Mouse (Mus musculus) cerebellum, adult 11-12 months (tissue): ENCODE results near the gene 4930579G24Rik.

ENCODE experiments used
- DNase-seq: peaks from one replicate; pipeline ENCODE4 v3.0.0; 2022

Gene 4930579G24Rik

GRCm38 (mm10) chr3:79628561-79629415 is at the start of gene 4930579G24Rik:
4930579G24Rik (plus strand) TSS chr3:79629079.
- DNase-seq: peak; percentile 100

DNA sequence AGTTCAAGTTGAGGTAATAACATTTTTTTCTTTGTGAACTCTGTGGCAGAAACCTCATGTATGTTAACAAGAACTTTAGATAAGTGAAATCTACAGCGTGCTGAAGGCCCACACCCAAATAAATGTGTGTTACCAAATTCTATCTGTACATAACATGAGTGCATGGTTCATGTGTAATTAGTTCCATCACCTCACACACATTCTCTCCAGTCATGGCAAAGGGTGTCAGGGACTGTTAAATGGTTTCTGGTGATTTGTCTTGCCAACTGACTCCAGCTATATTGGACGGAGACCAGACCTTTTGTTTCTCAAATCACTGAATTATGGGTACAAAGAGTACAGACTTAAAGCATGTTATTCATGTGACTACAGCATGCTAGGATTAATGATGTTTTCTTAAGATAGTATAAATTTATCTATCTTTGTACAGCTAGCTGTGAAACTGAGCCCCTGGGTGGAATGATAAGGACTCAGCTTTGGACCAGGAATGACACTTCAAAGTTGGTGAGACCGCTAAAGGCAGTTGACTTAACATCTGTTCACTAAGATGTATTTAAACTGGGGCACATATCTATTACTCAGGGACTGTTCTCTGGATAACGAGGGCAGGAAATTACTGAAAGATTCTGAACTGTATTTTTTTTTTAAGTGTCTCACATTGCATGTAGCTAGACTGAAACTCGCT is 48.8 kb upstream of the 4930579G24Rik start:
- no peak for DNase-seq

DNA sequence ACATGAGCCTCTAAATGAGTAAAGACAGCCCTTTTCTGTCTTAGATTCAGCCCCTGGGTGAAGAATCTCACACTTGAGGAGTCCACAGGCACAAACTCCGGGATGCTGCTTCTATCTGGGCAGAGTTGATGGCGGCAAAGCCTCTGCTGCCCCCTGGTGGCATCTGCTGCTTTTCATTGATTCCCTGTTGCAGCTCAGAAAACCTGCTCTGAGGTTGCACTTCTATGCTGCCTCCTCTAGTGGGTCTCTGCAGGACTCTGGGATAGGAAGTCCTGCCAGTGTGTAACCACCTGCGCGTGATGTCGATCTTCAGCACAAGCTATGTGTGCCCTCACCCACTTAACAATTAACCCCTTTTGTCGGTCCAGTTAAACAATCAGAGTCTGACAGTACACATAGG is 42.1 kb upstream of the 4930579G24Rik start:
- DNase-seq: peak; percentile 87

DNA sequence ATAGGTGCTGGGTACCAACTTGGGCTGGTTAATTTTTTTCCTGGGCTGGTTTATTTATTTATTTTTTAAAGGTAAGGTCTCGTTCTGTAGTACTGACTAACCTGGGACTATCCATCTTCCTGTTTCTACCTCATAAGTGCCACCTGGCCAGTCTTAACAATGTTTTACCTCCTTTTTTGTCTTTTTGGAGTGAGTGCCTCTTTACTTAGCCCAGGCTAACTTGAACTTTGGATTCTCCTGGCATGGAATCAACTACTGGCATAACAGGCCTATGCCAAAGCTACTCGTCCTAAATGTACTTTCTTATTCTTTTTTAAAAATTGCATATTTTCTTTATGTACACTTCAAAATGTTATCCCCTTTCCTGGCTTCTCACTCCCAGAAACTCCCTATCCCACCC is 39.2 kb upstream of the 4930579G24Rik start:
- DNase-seq: no peak

- DNase-seq: peak; percentile 77
These were observed 37.8 kb upstream of the 4930579G24Rik start, which contains the start of gene Ppid for GRCm38 (mm10) chr3:79590863-79591792. Ppid (plus strand) TSS chr3:79591342.

DNA sequence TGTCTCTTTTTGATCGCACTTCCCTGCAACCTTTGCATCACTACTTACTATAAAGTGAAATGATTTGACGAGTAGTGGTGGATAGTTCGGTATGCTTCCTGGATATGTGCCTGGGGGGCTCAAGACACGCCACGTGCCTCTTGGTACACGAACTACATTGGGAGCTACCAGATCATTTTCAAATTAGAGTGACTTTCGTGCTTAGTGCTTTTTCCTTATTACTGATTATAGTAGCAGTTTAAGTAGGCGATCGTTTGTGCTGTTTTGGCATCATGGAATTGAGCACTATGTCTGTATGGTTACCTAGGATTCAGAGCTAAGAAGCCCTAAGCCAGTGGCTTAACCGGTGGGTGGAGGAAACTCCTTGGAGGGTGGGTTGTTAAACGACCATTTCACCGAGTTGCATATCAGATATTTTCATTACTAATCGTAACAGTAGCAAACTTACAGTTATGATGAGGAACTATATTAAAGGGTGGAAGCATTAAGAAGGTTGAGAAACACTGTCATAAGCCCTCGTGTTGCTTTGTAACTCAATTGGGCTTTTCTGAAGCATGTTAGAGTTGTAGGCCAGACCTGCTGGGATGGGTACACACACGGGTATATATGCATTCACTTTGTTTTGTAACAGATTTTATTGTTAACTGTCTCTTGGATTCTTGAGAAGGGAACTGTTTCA is 36.9 kb upstream of the 4930579G24Rik start:
- DNase-seq: no peak

DNA sequence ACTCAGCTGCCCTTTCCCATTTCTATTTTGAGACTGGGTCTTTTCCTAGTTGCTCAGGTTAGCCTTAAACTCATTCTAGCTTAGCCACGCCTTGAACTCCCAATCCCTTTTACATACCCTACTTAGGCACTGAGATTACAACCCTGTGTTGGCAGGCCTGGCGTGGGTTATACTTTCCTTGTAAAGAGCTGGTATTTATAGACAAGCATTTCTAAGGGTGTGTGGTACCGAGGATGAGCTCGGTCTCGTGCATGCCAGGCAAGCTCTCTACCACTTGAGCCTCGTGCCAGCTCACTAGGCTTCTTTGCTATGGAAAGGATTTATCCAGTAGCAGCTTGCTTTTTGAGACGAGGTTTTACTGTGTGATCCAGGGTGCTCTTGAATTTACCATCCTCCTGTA is 33.4 kb upstream of the 4930579G24Rik start:
- DNase-seq: no peak

DNA sequence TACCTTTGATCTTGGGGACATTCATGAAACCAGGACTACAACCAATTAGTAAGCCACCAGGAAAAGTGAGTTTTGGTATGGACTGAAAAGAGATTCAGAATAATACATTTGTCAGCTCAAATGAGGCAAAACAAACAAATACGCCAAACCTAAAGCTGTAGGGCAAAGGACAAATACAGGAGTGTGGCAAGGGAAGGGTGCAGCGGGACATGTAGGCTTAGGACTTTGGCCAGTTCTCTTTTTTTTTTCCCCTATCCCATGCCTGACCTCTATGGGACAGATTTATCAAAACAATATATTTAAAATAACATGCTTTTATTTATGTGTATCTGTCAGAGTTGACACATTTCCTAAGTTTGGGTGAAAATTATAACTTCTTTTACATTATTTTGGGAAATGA is 19.0 kb upstream of the 4930579G24Rik start:
- DNase-seq: no peak

- no peak for DNase-seq
These were observed 1.2 kb upstream of the 4930579G24Rik start for GRCm38 (mm10) chr3:79627484-79628181.

GRCm38 (mm10) chr3:79628182-79628560 is 708 bp upstream of the 4930579G24Rik start:
- no peak for DNase-seq

DNA sequence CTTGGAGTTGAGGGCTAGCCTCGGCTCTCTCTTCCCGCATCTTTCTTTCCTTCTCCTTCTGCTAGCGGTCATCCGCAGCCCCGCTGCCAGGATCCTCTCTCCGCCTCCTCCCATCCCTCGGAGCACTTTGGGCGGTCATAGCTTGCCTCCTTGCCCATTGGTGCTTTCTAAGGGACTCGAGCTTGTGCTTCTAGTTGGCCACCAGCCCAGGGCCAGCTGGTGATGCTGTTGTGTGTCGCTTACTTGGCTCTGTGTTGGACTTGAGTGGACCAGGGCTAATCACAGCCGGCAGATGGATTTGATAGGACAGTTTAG is 494 bp downstream of the 4930579G24Rik start, which contains the start of gene Etfdh:
Gene Etfdh (minus strand): TSS at position 85 of the 315 bp plus-strand sequence.
- DNase-seq: peak; percentile 93

GRCm38 (mm10) chr3:79652129-79652528 is 23.2 kb downstream of the 4930579G24Rik start:
- DNase-seq: no peak

DNA sequence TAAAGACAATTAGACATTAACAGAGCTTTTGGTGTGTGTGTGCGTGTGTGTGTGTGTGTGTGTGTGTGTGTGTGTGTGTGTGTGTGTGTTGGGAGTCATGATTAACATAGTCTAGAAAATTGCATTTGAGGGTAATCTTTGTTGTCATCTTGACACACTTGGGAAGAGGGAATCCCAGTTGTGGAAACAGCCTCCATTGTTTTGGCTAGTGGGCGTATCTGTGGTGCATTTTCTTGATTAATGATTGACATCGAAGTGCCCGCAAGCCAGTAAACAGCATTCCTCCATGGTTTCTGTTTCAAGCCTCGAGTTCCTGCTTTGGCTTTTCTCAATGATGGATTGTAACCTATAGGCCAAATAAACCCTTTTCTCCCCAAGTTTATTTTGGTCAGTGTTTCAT is 27.8 kb downstream of the 4930579G24Rik start:
- DNase-seq: no peak

DNA sequence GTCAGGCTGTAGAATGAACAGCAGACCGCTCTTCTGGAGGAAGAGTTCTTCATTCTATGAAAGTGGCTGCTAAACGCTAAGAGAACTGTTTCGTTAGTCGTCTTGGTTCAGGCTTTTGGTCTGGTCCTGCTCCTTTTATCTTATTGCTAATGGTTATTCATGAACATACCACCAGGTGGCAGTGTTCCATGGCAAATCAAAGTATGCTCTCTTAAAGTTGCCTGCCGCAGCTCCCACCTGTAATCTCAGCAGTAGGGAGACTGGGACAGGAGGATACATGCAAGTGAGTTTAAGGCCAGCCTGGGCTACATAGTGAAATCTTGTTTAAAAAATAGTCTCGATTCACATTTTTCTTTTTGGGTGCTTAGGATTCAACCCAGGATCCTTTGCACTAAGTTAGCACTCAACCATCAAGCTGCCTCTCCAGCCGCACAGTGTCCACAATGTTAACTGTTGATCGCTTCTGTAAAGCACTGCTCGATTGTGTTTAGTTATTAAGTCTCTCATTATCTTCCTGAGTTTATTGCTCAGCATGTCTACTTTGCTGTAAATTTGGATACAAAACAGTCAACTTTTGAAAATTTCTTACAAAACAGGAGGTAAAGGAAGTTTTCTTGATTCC is 36.0 kb downstream of the 4930579G24Rik start:
- peak; percentile 13 for DNase-seq

- no peak for DNase-seq
These were observed 41.7 kb downstream of the 4930579G24Rik start for GRCm38 (mm10) chr3:79670556-79670955.

DNA sequence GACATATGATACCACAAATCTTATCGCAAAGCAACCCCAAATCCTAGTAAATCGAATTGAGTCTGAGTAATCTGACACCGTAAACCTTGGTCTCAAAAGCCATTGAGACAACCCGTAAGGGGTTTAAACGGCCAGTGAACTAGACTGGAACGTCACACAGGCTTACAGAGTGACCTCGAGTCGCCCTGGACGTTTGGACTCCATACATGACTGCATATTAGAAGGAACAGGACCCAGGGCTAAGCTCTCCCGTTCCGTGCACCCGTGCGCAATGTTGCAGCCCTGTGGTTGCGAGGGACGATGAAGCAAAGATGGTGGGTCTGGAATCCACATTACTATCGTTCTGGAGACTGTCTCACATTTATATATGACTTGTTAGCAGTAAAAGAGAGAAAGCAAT is 43.3 kb downstream of the 4930579G24Rik start:
- DNase-seq: no peak

DNA sequence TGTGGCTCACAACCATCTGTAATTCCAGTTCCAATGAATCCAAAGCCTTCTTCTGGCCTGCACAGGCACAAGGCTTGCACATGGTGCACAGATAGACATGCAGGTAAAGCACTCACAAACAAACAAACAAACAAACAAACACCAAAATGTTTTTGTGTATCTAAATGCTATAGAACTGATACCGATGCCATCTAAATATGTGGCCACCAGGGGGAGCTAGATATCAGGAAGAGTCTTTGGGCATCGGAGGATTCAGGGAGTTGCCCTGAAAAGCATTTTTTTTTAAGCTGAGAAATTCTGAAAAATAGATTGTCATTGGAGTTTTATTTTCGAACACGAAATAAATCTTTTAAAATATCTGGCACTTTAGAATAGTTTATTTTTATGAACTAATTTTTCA is 44.2 kb downstream of the 4930579G24Rik start:
- peak; percentile 15 for DNase-seq

- no peak for DNase-seq
These were observed 45.8 kb downstream of the 4930579G24Rik start for GRCm38 (mm10) chr3:79674641-79675040.

GRCm38 (mm10) chr3:79676411-79676810 is 47.5 kb downstream of the 4930579G24Rik start:
- DNase-seq: no peak
